Comparison of ENCODE assay signal across 9 mouse cellular contexts in the genomic region with DNA sequence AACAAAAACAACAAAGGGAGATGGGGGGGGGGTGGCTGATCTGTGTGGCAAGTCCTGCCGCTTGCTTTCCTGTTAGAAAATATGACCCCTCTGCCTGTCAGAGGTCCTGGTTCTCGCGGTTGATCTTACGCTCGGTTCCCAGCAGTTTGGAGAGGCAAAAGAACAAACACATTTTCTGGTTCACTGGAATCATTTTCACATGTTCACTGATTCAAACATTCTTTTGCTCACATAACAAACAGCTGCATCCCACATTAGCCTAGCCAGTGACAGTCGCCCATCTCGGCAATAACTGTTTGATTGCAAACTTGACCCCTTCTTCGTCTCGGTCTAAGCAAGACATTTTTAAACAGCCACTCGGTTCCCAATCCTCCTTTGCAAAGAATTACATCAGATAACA.
DNase-seq lines count a peak whose midpoint lies in the region; ATAC-seq lines count a peak whose summit lies in the region.
"Had no signal": no experiment of that assay in that cellular context is flagged by ENCODE, and none has a peak within 500 bp of the region (broad histone marks: within the 10 kb centered on the region; RNA-seq: fewer than 3 reads in every experiment).

No protein-coding gene starts in this region.

- H3K9ac ChIP-seq in embryonic facial prominence, embryonic 11.5 days (replicated peaks; ENCODE audit: low read length) = no peak overlapping the region
- peak overlapping the region; percentile 34; the same call in 1 of the 2 replicates for H3K9ac ChIP-seq in hindbrain, embryonic 14.5 days

- no peak for ATAC-seq in embryonic facial prominence, embryonic 11.5 days (replicated peaks; ENCODE audit: insufficient number of reproducible peaks, low FRiP score, low TSS enrichment, low read depth)
- no peak for ATAC-seq in hindbrain, embryonic 14.5 days (ENCODE audit: low FRiP score)

- WGBS in embryonic facial prominence, embryonic 11.5 days = 8% methylated on average over 10 of the region's 10 CpGs
- WGBS in hindbrain, embryonic 14.5 days = 10% methylated on average over 10 of the region's 10 CpGs

- no peaks in the 10 kb centered on the region for H3K9me3 ChIP-seq in embryonic facial prominence, embryonic 11.5 days (replicated peaks; ENCODE audit: control insufficient read depth, low read length)
- H3K9me3 ChIP-seq in hindbrain, embryonic 14.5 days (ENCODE audit: control insufficient read depth, low read length) = no peaks in the 10 kb centered on the region

- H3K4me3 ChIP-seq in embryonic facial prominence, embryonic 11.5 days (ENCODE audit: low read depth, low read length) = no peak overlapping the region
- no peak overlapping the region for H3K4me3 ChIP-seq in hindbrain, embryonic 14.5 days (replicated peaks; ENCODE audit: low read length)

- H3K4me1 ChIP-seq in embryonic facial prominence, embryonic 11.5 days (ENCODE audit: control insufficient read depth, insufficient read depth, low read length) = peaks cover 7% of the 10 kb centered on the region
- peaks cover 65% of the 10 kb centered on the region for H3K4me1 ChIP-seq in hindbrain, embryonic 14.5 days (replicated peaks; ENCODE audit: control insufficient read depth, insufficient read depth, low read length)

- no peak overlapping the region for H3K27ac ChIP-seq in embryonic facial prominence, embryonic 11.5 days (replicated peaks; ENCODE audit: low read depth, low read length)
- H3K27ac ChIP-seq in hindbrain, embryonic 14.5 days = peak overlapping the region; percentile 73

- DNase-seq in embryo, embryonic 10.5 days (ENCODE audit: low spot score) = peak; percentile 71
- peak; percentile 47 for DNase-seq in embryonic facial prominence, embryonic 11.5 days (ENCODE audit: low spot score)
- DNase-seq in hindbrain, embryonic 14.5 days (ENCODE audit: low spot score) = no peak
- DNase-seq in neural tube, embryonic 10.5 days (ENCODE audit: extremely low spot score, low spot score) = peak; percentile 37
- DNase-seq in right cerebral cortex, adult 18-20 months = no peak
- DNase-seq in left cerebral cortex, postnatal 36 days (ENCODE audit: low spot score in 2 of 2) = no peak
- no peak for DNase-seq in cerebellum, adult 11 months
- DNase-seq: adrenal gland, postnatal 14 days; gastrocnemius, postnatal 25 days had no signal

- H3K27me3 ChIP-seq in embryonic facial prominence, embryonic 11.5 days (ENCODE audit: control insufficient read depth, insufficient read depth, low read length) = no peaks in the 10 kb centered on the region
- H3K27me3 ChIP-seq in hindbrain, embryonic 14.5 days (ENCODE audit: control insufficient read depth, insufficient read depth, low read length) = no peaks in the 10 kb centered on the region

- no peaks in the 10 kb centered on the region; the same call in 1 of the 2 replicates for H3K36me3 ChIP-seq in embryonic facial prominence, embryonic 11.5 days (replicated peaks; ENCODE audit: control insufficient read depth, insufficient read depth, low read depth, low read length)
- H3K36me3 ChIP-seq in hindbrain, embryonic 14.5 days (replicated peaks; ENCODE audit: control insufficient read depth, insufficient read depth) = peaks cover 15% of the 10 kb centered on the region; the same call in 1 of the 2 replicates

- H3K4me2 ChIP-seq in embryonic facial prominence, embryonic 11.5 days (ENCODE audit: low read depth, low read length) = no peak overlapping the region
- peak overlapping the region; percentile 17 for H3K4me2 ChIP-seq in hindbrain, embryonic 14.5 days (replicated peaks)

- intact Hi-C loops in left cerebral cortex, postnatal 36 days (cut with DNase I) = loop anchor here (5.0 kb wide), 1 partner anchor 208 kb away; a partner anchor contains a TSS

Comparison
In these comparisons a context has a peak if more than half of its experiments do, and no peak if none do; other contexts are left out.
1. DNase-seq: peak in embryo, embryonic 10.5 days (single experiment), embryonic facial prominence, embryonic 11.5 days (single experiment) and neural tube, embryonic 10.5 days (single experiment); none in hindbrain, embryonic 14.5 days (single experiment), right cerebral cortex, adult 18-20 months (single experiment), left cerebral cortex, postnatal 36 days (0 of 2) and cerebellum, adult 11 months (single experiment).